Mouse (Mus musculus): Measurements from ENCODE around the gene Erg.

DNA sequence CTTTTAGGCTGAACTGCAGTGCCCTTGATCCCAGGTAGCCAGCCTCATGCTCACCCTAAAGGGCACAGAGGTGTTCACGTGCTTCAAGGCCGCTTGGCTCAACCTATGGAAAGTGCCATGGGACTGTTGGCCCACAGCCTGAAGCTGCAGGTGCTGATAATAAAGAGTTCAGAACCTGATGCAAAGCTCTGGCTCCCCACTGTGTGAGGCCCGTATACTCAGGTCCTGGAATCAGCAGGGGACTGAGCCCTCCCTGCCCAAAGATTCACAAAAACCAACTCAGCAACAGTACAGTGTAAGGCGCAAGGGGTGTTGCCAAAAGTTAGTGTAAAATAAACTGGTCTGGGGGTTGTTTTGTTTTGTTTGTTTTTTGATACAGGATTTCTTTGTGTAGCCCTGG, 36.7 kb upstream of the Erg start:
- TF ChIP-seq CTCF (conservative IDR thresholded peaks at IDR 0.05 in 1 of 2, IDR thresholded peaks at IDR 0.05 in 1 of 2; ENCODE audit: low read depth in 2 of 2, low read length in 2 of 2) (no peak), USF1 (IDR thresholded peaks at IDR 0.05; ENCODE audit: low read depth, low read length) (no peak)
